Mouse (Mus musculus): ENCODE measurements at regions not wholly inside any gene's neighbourhood (a gene's known extent, or its start where the extent isn't known, plus 50 kb on each side); places are given as distances from the start of the nearest gene placed in this dataset.

DNA sequence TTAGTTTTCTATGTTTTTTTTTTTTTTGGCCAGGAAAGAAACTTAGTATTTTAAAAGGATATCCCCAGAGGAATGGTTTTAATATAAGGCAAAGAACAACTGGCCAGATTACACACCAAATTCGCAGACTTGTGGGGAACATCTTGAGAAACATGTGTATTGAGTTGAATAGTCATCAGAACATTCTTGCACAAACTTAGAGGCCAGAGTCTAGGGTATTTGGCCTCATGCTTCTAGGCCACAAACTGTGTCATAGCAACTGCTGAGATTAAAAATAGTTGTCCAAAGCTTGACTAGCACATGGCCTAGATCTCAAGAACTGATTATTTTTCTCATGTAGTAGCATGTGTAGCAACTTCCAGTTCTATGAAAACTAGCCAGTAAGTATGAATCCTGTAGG is 1642.5 kb downstream of the Car8 start:
- TF ChIP-seq CTCF (IDR thresholded peaks at IDR 0.05; ENCODE audit: insufficient read depth, low read length) (no peak), POLR2A (IDR thresholded peaks at IDR 0.05; ENCODE audit: borderline replicate concordance, extremely low read depth, low read depth, low read length) (no peak)
